Mouse (Mus musculus): ENCODE measurements at regions not wholly inside any gene's neighbourhood (a gene's known extent, or its start where the extent isn't known, plus 50 kb on each side); places are given as distances from the start of the nearest gene placed in this dataset.

- intact Hi-C loops (cut with DNase I), result no loop called here
- DNase-seq (ENCODE audit: low spot score), result no peak
Observed at GRCm38 (mm10) chr3:120217710-120218109, 433.4 kb upstream of the Ptbp2 start.

DNA sequence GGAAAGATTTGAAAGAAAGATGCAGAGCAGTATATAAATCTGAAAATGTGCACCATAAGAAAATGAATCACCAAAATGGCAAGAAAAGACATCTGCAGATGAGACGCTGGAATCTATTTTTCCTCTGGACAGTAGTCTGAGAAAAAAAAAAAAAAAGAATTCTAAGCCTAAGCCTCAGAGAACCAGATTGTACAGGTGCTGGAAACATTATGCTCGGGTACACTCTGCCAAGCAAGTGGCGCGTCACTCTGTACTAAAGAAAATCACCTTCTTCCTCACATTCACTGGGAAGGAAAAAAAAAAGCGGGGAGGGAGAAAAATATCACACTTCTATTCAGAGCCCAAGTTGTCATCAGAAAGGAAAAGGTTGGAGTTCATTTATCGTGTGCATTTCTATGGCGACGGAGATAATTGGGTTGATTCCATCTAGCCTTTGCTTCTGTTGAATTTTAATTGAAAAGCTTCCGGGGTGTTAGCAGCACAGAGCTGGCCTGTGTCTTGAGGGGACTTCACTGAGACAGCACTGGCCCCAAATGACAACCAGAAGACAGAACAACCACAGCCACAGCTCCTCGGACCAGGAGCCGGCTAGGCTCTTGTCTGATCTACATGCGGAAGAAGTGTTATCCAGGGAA lies 430.5 kb upstream of the Ptbp2 start:
- intact Hi-C loops (cut with DNase I), result no loop called here

DNA sequence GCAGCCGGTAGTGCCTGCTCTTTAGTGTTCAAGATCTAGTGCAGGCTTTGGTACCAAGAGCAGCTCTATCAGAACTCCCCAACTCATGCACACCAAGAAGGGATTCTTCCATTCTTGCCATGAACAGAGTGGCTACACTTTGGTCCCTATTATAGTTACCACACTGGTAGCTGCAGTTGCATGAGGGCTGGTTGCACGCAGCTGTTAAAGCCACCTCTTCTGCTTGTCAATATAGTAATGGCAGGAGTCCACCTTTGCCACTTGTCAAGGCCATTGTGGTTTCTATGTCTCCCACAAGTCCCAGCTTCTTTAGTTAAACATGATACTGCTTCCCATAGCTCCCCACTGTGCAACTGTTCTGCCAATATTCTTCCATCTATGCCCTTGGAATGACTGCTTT lies 415.1 kb upstream of the Ptbp2 start:
- intact Hi-C loops (cut with DNase I), result no loop called here

More for the DNA sequence above, 430.5 kb upstream of the Ptbp2 start:
- no peak for DNase-seq (ENCODE audit: low spot score)

GRCm38 (mm10) chr3:120194501-120194900 lies 410.2 kb upstream of the Ptbp2 start:
- DNase-seq (ENCODE audit: low spot score), result no peak
- intact Hi-C loops (cut with DNase I), result no loop called here

More for the DNA sequence above, 415.1 kb upstream of the Ptbp2 start:
- no peak for DNase-seq (ENCODE audit: low spot score)

DNA sequence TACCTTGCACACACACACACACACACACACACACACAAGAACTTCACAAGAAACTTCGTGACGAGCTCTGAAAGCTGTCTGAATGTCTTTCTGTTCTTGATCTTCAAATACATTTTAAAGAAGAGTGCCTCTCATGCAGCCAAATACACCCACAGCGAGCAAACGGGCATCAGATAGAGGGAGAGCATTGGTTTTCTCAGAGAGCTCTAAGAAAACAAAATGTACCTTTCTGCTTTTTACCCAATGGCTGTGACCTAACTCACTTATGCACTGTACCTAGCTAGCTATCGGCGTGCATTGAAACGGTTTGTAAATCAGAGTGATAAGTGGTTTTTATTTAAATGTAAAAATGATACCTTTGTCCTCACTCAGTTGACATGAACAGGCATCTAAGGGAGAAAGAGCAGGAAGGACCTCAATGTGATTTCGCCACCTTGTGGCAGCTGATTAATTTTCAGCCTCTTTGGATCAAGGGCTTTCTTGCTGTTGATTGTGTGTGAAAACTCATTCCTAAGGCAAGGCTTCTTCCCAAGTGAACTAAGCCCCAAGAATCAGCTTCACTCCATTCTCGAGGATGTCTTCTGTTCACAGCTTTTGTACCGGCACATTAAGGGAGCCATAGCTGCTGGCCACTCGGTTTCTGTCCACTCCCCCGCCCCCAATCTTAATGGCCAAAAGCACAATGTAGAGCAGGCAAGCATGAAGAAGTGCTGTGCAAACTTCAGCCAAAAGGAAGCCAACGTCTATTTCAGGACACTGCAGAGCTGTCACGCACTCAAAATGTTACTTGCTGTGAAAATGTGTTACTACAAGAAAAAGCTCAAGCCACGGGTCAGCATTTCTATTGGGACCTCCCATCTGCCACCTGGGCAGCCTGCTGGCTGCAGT lies 408.4 kb upstream of the Ptbp2 start:
- intact Hi-C loops (cut with DNase I), result loop anchor here (2.0 kb wide), 1 partner anchor 1764 kb away; no protein-coding TSS in a partner anchor
- no peak for DNase-seq (ENCODE audit: low spot score)

GRCm38 (mm10) chr3:120189606-120190005 lies 405.3 kb upstream of the Ptbp2 start:
- DNase-seq (ENCODE audit: low spot score), result no peak
- intact Hi-C loops (cut with DNase I), result no loop called here

DNA sequence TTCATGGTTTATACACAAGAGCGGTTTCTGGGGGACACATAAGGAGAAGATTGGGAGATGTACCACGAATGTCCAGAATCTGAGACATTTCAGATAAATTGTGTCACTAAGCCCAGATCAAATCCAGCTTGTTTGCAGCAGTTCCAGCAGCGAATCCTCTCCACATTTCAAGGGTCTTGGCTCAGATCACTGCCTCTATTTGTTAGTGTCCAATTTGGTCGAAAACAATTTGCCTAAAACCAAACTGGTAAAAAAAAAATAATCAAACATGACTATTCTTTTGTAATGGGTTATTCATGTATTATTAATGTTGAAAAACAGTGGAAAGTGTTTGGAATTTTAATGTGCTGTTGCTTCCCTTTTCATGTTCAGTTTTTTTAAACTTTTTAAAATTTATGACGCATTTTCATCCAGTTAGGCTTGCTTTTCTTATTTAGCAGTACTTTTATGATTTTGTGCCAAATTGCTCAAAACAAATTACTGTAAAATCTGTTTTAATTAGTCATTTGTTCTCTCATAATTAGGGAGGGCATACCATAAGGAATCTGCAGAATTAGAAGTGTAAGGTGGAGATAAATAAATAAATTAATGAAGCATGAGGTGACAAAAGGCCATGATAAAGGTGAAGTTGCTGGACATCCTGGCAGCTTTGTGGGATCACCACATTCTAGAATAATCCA lies 396.8 kb upstream of the Ptbp2 start:
- intact Hi-C loops (cut with DNase I), result no loop called here
- DNase-seq (ENCODE audit: low spot score), result no peak

DNA sequence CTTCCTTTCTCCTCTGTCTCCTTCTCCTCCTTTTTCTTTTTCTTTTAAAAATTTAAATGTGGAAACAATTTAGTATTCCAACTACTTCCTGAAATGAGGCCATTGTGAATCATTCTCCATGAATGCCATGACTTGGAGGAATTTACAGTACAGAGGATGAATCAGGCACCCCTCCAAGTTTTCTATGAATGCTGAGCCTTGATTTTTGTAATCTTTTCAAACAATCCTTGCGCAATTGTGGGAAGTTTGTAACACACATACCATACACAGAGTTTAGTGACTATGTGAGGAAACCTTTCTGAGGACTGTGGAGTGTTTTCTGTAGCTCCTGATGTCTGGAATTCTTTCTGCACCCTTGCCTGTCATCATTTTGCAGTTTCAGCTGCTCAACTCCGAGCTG lies 391.4 kb upstream of the Ptbp2 start:
- DNase-seq (ENCODE audit: low spot score), result no peak
- intact Hi-C loops (cut with DNase I), result no loop called here
